Mouse (Mus musculus) lung, adult 2 months (tissue): ENCODE measurements around the gene Enkur.

Experiments used
- CTCF ChIP-seq: fragments of 200-500 bp; IDR thresholded peaks from 2 replicates; pipeline ENCODE4 v1.5.1; 2011; ENCODE audit warnings: mild to moderate bottlenecking, low read length, control low read depth; ENCODE audit not compliant: insufficient read depth
- POLR2A ChIP-seq: fragments of 200-500 bp; IDR thresholded peaks from 2 replicates; pipeline ENCODE4 v1.6.1; 2011; ENCODE audit warnings: low read depth, mild to moderate bottlenecking, control low read depth, low read length, borderline replicate concordance; ENCODE audit errors: extremely low read depth

DNA sequence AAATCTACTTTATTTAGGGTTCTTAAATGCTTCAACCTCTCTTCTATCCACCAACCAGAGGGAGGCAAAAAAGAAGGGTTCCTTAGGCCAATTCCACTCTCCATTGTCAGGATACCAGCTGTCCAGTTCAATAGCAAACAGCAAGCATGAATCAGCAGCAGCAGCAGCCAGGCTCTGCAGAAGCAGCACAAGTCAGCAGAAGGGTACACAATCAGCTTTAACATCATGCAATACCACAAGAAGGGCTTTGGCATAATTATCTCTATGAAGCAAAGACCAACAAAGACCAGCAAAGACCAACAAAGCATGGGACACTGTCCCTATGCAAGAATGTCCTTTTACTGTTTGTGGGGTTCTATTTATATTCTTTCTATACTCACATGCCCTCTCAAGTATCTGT is 49.1 kb upstream of the Enkur start:
- no peak for TF ChIP-seq CTCF
- no peak for TF ChIP-seq POLR2A
